Mouse (Mus musculus) embryo, embryonic 11 days (tissue): ENCODE results near the gene Cd274.
"Not testable (repeated sequence)": the region's sequence is repeated elsewhere in the genome, so short reads cannot be mapped to it uniquely, and the experiment has no call there.

Experiments
- DNase-seq: peaks from one replicate; pipeline ENCODE4 v3.0.0-alpha.2; 2015

The Cd274 gene

DNA sequence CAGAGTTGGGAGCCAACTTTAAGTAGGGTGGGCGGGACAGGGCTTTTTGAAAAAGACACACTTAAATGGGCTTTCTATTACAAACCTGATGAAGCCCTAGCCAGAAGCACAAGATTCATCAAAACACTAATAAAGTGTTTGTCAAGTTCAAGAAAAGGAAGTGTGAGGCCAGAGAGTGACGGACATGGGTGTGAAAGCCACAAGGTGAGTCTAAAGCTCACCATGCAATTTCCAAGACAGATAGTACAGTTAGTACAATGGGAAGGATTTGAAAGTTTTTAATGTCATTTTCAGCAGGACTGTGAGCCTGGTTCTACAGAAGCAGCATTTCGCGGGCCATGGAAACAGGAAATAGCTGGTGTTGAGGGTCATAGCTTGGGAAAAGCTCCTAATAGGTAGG lies 32.5 kb downstream of the Cd274 start:
- no peak for DNase-seq

DNA sequence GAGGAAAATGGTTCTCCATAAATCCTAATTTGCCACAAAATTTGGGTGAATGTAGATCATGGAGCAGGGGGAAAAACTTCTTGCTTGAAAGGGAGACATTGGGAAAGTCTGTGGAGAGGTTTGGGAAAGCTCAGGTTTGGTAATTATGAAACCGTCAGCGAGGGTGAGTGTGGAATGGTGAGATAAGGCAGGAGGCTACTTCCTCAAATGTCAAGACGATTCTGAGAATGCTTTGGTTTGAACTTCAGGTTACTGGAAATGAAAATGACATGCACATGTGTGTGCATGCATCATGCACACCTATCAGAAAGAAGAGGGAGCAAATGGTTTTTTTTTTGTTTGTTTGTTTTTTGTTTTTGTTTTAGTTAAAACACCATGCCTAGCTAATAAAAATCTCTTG lies 33.2 kb downstream of the Cd274 start:
- DNase-seq = no peak

GRCm38 (mm10) chr19:29402621-29403020 lies 35.4 kb downstream of the Cd274 start:
- DNase-seq = no peak

DNA sequence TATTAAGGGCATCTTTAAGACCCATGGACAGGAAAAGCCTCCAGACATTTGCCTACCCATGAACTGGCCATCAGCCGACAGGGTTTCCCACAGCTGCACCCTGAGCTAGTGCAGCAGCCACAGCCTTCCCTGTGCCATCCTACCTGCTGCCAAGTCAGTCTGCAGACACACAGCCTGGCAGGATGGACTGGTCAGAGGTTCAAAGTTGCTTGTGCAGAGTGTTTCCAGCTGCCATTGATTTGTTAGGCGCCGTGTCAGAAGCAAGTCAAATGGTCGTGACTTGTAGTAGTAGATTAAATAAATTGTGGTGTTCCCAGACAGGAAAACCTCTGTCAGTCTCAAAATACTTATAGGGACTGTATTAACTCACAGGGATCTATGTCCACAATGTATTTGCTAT lies 36.0 kb downstream of the Cd274 start:
- no peak for DNase-seq

GRCm38 (mm10) chr19:29405388-29405787 lies 38.1 kb downstream of the Cd274 start:
- no peak for DNase-seq

GRCm38 (mm10) chr19:29406042-29407017 lies 39.1 kb downstream of the Cd274 start:
- peak; percentile 22 for DNase-seq

DNA sequence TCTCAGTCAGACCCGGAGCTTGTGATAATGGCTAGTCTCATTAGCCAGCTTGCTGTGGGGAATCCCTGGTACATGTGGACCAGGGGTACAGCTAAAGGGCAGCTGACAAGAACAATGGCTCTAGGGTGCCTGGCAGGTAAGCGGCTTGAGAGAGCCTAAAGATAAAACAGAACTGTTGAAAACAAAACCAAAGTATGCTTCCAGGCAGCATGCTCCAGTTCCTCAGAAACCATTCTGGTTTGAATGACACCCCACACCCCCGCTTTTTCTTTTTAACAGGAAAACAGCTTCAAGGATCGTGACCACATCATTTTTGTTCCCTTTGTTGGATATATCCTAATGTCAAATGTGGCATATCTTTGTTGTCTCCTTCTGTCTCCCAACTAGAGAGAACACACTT lies 43.4 kb downstream of the Cd274 start, which contains the start of gene Pdcd1lg2:
Gene Pdcd1lg2, plus strand, starts transcription at position 301 of the 400 bp plus-strand sequence.
- no peak for DNase-seq

GRCm38 (mm10) chr19:29412476-29413420 lies 45.5 kb downstream of the Cd274 start:
- DNase-seq = peak; percentile 52

DNA sequence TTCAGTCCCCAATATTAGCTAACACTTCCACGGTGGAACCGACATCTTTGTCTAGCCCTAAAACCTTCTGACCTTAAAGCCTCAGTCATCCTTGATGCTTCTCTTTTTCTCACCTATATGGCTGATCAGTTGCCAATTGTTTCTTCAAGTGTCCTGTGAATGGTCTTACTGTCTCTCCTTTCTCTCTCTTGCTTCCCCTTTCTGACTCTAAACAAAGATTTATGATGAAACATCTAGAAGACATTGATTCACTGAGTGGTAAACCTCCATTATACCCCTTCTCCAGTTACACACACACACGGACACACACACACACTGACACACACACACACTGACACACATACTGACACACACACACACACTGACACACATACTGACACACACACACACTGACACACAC lies 47.3 kb downstream of the Cd274 start:
- DNase-seq = no peak

- not testable (repeated sequence) for DNase-seq
These were observed 47.7 kb downstream of the Cd274 start for GRCm38 (mm10) chr19:29414917-29415316.

DNA sequence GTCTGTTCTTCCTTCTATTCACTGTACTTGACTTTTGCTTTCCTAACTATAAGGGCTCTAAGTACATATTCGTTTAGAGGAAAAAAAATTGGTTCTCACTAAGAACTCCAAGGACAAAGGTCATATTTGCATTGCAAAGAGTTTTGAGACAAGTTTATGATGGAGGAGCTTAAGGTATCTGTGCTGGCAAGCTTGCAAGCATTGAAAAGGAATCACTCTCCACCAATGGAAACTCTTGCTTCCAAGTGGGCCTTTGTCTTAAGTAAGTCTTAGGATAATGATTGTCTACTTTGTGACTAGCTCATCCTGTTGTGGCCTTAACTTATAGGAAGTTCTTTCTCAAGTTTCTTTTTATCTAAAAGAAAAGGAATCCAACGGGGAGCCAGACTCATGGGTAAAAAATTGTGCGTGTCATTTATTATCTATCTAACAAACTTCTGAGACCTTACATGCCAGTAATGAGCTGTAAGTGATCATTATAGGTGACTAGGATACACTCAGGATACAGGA lies 49.2 kb downstream of the Cd274 start:
- no peak for DNase-seq

DNA sequence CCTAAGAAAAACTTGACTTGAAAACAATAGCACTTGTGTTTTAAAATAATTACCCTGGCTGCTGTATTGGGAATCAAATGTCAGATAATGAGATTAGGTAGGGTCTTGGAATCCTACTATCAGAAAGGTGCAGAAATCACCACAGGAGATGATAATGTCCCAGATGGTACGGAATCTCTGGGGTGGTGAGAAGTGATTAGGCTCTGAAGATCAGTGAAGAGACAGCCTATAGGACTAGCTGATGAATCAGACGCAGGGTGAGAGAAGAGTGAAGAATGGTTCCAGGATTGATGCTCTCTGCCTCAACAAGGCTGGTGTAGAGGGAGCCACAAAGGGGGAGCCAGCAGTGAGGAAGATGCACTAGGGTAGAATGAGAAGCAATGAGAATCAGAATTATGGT lies 49.9 kb downstream of the Cd274 start:
- DNase-seq = no peak

DNA sequence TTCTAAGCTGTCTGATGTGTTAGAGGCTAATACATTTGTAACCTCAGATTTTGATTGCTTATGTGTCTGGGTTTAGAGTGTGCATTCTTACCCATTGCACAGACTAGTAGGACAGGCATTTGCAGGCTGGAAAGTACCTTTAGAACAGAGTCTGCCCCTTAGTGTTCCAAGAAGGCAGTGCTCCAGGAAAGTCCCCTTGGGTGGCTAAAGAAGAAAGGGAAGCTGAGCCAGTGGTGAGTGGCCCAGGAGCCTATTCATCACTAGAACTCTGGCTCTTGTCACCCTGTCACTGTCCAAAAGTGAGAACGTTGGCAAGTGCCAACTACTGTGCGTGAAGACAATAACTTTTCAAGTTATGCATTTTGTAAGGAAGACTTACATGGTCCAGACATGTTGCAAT lies 50.6 kb downstream of the Cd274 start:
- DNase-seq = no peak

DNA sequence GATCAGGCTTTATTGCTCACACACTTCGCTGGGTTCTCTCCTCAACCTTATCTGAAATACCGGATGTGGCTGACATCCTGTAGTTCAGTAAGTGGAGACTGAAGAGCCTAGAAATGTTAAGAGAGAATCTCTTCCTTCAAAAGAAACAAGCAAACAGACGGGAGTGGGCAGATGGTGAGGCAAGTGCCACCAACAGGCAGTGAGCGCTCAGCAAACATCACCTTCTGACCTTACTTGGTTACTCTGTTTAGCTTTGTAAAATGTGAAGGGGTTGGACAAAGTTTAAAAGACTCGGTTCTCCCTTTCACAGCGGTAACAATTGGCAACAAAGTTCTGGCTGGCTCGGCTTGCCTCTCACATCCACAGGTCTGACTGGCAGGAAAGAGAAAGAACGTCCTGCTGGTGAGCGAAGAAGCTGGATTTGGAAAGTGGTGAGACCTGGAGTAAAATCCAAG lies 51.4 kb downstream of the Cd274 start:
- DNase-seq = peak; percentile 17

- DNase-seq = no peak
These were observed 52.3 kb downstream of the Cd274 start for GRCm38 (mm10) chr19:29419506-29419905.

DNA sequence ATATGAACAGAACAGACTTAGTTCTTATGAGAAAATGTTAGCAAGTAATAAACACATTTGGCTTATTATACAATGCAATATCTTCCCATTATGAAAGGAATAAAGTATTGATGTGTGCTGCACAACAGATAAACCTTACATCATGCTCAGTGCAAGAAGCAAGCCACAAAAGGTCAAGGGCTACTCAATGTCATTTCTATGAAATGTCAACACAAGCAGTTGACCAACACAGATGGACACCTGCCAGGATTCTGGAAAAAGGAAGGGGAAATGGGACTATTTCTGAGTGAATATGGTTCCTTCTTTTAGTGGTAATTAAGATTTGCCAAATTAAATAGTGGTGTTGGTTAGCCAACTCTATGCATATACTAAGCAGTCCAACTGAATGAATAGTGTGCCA lies 52.7 kb downstream of the Cd274 start:
- DNase-seq = no peak

GRCm38 (mm10) chr19:29420397-29420796 lies 53.1 kb downstream of the Cd274 start:
- no peak for DNase-seq

DNA sequence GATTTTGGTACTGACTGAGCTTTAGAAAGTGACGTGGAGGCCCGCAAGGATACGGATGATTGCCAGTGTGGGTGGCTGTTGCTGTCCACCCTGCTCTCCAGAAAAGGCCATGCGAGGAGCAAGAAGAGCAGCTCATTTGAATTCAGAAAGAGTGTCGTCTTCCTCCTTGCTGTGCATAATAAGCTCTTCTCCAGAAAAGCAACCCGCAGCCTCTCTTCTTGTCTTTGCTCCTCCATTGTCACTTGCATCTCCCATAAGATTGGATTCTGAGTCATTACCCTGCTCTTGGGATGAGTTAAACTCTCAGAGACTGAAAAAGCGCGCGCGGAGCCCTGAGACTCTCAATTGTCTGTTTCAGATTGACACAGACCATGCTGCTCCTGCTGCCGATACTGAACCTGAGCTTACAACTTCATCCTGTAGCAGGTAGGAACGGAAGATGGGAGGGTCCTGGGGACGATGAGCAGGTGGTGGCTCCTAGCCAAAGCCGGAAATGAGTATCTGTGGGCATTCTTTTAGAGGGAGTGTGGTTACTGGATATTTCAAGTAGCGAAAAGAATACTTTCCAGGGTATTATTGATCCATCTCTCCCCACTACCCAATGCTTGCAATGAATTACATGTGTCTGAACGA lies 54.9 kb downstream of the Cd274 start:
- no peak for DNase-seq

GRCm38 (mm10) chr19:29422796-29423195 lies 55.5 kb downstream of the Cd274 start:
- no peak for DNase-seq

GRCm38 (mm10) chr19:29430516-29430915 lies 63.3 kb downstream of the Cd274 start:
- DNase-seq = no peak

DNA sequence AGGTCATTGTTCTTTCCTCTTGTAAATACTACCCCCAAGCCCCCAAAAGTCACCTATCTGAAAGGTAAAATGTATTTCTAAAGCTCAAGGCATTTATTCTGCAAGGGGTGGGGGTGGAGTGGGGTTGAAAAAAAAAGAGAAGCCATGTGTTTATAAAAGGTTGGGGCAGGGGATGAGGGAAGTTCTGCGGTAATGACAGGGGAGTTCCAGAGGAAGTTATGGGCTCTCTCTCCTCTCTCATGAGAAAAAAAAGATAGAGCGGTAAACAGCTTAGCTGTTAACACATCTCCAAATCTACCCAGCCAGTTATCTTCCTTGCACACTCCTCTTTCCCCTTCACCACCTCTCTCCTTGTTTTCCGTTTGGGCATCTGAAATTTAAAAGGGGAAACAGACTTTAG lies 63.7 kb downstream of the Cd274 start:
- no peak for DNase-seq

- DNase-seq = no peak
These were observed 69.7 kb downstream of the Cd274 start for GRCm38 (mm10) chr19:29436793-29437479.
